Mouse (Mus musculus) heart, adult 9 months (tissue): ENCODE results near the gene Fuz.

Experiments
- DNase-seq, 2 experiments: peaks; one replicate each; pipeline ENCODE4 v3.0.0; 2022; ENCODE audit warnings: low spot score in 2 of 2

Gene Fuz

GRCm38 (mm10) chr7:44895593-44896434, at the start of gene Fuz:
Gene Fuz, plus strand, starts transcription at chr7:44896079.
- DNase-seq, result peak; percentile 93 to 94

GRCm38 (mm10) chr7:44846804-44847203, 49.1 kb upstream of the Fuz start:
- DNase-seq, result no peak

GRCm38 (mm10) chr7:44847772-44848171, 48.1 kb upstream of the Fuz start:
- no peak for DNase-seq

- DNase-seq, result peak; percentile 100
These were observed 47.1 kb upstream of the Fuz start, which contains the start of the genes Akt1s1 and Tbc1d17 for GRCm38 (mm10) chr7:44848561-44849415. Gene Akt1s1, plus strand, starts transcription at chr7:44848991. Gene Tbc1d17, minus strand, starts transcription at chr7:44849079.

DNA sequence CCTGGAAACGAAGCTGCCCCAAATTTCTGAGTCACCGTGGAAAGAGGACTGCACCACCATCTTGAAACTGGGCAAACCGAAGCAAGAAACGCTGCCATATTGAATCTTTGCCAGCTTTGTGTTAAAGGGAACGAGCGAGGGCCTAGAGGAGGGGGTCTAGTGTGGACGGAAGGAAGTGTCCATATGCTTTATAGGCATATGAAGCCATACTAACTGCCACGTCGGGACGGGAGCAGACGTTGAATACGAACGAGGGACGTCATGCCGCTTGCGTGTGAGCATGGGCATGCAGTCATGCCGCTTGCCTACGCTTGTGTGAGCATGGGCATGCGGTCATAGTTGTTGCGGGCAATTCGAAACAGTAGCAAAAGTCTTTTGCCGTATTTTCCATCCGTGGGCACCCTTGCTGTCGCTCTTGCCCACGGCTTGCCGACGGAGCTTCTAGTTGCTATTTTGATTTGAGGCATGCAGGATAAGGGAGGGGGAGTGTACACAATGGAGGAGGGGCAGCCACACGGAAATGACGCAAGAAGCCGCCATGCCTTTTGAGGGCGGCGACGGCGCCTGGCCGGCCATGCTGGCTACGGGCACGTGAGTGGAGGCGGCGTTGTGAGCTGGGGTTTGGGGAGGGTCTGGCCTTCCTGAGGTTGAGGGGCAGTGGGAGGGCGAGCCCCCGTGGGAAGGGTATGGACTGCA, 46.3 kb upstream of the Fuz start:
- peak; percentile 89 to 94 for DNase-seq

- no peak for DNase-seq
These were observed 45.7 kb upstream of the Fuz start for GRCm38 (mm10) chr7:44850146-44850545.

GRCm38 (mm10) chr7:44850789-44851624, 44.9 kb upstream of the Fuz start:
- no peak for DNase-seq

DNA sequence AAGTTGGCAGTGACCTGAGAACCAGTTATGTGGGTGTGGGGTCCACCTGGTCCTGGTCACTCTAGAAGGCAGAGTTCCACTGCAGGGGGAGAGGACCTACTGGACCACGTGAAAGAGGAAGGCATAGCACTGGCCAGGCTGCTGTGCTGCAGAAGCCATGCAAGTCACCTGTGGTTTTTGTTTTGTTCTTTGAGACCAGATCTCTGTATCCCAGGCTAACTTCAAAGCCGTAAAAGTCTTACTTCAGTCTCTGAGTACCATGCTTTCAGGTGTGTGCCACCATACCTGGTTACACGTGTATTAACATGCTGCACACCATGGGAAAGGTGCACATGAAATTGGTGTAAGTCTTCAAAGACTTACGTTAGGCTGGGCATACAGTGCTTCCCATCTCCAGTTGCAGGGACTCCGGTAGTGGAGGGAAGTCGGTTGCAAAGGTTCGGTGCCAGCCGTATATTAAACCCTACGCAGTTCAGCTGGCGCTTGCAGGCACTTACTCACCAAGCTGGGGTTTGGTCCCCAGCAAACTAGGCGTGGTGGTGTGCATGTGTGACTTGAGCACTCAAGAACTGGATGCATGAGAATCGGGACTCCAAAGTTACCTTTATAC, 44.1 kb upstream of the Fuz start:
- DNase-seq, result no peak

GRCm38 (mm10) chr7:44852259-44853027, 43.4 kb upstream of the Fuz start:
- DNase-seq, result no peak

- DNase-seq, result no peak
These were observed 42.8 kb upstream of the Fuz start for GRCm38 (mm10) chr7:44853065-44853464.

GRCm38 (mm10) chr7:44853596-44854355, 42.1 kb upstream of the Fuz start:
- no peak for DNase-seq

GRCm38 (mm10) chr7:44854356-44855031, 41.4 kb upstream of the Fuz start:
- DNase-seq, result peak; percentile 91 to 93

- no peak for DNase-seq
These were observed 40.8 kb upstream of the Fuz start for GRCm38 (mm10) chr7:44855036-44855435.

GRCm38 (mm10) chr7:44856265-44856916, 39.5 kb upstream of the Fuz start:
- DNase-seq, result no peak

DNA sequence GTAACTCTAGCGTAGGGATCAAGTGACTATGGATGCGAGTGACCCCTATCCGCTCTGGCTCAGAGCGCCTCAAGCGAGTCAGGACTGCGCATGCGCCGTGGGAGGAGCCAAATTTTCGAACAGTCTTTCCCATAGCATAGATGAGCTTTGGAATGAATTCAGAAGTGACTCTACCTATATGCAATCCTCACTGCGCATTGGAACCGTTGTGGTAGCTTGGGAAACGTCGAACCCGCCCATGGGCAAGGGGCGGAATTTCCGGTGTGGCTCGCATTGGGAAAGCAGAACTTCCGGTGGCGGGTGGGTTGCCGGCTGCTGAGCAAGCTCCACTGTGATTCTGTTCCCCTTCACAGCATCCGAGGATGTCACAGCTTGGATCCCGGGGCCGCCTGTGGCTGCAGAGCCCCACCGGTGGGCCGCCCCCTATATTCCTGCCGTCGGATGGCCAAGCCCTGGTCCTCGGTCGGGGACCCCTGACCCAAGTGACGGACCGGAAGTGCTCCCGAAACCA, 38.8 kb upstream of the Fuz start, which contains the start of gene Pnkp:
Gene Pnkp (plus strand): TSS at position 98 of the 511 bp plus-strand sequence.
- DNase-seq, result peak; percentile 83 to 89

DNA sequence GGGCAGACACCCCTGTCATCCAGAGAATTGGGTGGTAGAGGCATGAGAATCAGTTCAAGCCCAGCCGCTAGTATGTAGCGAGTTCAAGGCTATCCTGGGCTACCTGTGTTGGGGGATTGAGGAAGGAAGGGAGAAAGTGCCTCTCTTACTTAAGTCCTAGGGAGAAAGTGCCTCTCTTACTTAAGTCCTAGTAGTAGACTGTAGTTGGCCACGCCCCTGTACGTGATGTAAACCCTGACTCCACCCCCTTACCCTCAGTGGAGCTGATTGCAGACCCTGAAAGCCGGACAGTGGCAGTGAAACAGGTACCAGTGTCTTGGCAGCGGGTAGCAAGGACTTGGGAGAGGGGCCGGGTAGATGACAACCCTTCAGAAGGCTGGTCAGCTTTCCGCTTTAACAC, 38.0 kb upstream of the Fuz start:
- no peak for DNase-seq

GRCm38 (mm10) chr7:44859896-44860295, 36.0 kb upstream of the Fuz start:
- DNase-seq, result no peak
